Mouse (Mus musculus) MN1 (cell line): ENCODE measurements around the gene Plvap.
A peak's percentile ranks its signal among the peaks of the same experiment; 100 is the strongest.

Source experiments
- DNase-seq: peaks from one replicate; pipeline ENCODE4 v3.0.0-alpha.2; 2016; ENCODE audit warnings: low spot score

Gene Plvap

GRCm38 (mm10) chr8:71464513-71465500, 46.7 kb downstream of the Plvap start, which contains the start of gene Mrpl34:
Gene Mrpl34, plus strand, starts transcription at chr8:71464959.
- peak; percentile 100 for DNase-seq

- peak; percentile 98 for DNase-seq
Observed at GRCm38 (mm10) chr8:71463188-71464033, 48.1 kb downstream of the Plvap start, which contains the start of gene Abhd8. Gene Abhd8, minus strand, starts transcription at chr8:71463655.

- DNase-seq: peak; percentile 59
Observed at GRCm38 (mm10) chr8:71462786-71463185, 48.8 kb downstream of the Plvap start.

- DNase-seq: no peak
Observed at GRCm38 (mm10) chr8:71462191-71462590, 49.4 kb downstream of the Plvap start.

- DNase-seq: no peak
Observed at GRCm38 (mm10) chr8:71461152-71461840, 50.3 kb downstream of the Plvap start.

GRCm38 (mm10) chr8:71460716-71461115, 50.8 kb downstream of the Plvap start:
- DNase-seq: no peak

GRCm38 (mm10) chr8:71457659-71458270, 53.8 kb downstream of the Plvap start:
- DNase-seq: no peak

GRCm38 (mm10) chr8:71456906-71457305, 54.6 kb downstream of the Plvap start:
- no peak for DNase-seq

GRCm38 (mm10) chr8:71454668-71455067, 56.9 kb downstream of the Plvap start:
- DNase-seq: no peak

GRCm38 (mm10) chr8:71452669-71453068, 58.9 kb downstream of the Plvap start:
- DNase-seq: no peak

GRCm38 (mm10) chr8:71451777-71452176, 59.8 kb downstream of the Plvap start:
- DNase-seq: no peak

GRCm38 (mm10) chr8:71451337-71451736, 60.2 kb downstream of the Plvap start:
- no peak for DNase-seq
